Mouse (Mus musculus): ENCODE measurements at regions not wholly inside any gene's neighbourhood (a gene's known extent, or its start where the extent isn't known, plus 50 kb on each side); places are given as distances from the start of the nearest gene placed in this dataset.

DNA sequence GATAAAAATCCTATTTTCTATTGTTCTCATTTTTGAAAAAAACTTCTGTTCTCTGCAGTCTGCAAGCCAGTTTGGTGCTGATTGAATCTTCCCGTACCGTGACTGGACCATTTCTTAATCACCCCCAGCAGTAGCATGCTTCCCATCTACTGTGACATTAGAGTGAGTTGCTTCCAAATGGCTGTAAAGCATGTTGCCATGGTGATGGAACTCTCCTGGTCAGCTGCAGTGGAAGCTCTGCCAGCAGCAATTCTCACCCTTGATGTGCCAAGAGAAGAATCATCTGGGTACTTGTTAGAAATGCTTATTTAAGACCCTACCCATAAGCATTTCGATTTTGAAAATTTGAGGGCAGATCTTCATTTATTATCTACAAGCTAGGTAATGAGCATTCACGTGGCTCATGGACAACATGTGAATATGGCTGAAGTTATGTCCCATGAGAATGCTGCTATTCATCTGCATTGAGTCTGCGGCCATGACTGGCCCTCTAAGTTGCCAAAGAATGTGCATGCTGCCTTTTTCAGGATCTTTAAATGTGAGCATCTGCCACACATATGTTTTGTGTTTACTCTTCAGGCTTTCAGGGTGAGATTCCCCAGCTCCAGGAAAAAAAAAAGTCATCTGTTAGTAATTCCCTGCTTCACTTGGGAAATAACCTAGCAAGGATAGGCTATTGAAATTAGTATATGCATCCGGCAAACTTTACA lies 62.8 kb downstream of the H2al1n start:
- DNase-seq (ENCODE audit: inconsistent ontology term), result no peak

DNA sequence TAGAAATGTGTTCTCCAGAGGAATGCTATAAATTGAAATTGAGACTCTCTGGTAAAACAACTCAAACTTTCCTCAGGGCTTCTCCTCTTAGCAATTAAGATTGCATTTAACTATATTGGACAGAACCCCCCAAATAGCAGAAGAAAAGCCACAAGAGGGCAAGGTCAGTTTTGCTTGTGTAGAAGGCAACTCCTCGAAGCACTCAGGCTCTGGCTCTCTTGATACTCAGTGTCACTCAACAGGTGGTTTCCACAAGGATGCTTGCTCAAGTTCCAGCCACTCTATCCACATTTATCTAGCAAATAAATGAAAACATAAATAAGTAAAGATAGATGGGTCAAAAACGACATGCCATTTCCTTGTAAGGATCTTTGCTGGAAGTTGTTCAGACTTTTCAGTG lies 68.4 kb downstream of the H2al1n start:
- no peak for DNase-seq (ENCODE audit: inconsistent ontology term)

DNA sequence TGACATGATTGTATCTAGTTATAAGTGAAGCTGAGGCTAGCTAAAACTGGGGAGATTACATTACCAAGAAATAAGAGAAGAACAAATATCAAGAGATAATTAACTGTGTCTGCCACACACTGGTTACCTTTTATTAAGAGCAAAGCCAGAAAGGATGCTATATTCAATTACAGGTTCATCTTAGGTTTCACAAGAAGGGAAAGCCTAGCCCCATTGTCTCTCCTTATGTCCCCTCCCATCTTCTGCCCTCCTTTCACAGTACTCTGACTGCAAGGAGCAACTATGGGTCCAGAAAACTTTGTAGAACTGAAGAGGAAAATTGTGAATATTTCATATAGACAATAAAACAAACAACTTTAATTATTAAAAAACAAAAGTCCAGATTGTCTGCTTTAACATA lies 68.8 kb downstream of the H2al1n start:
- no peak for DNase-seq (ENCODE audit: inconsistent ontology term)

DNA sequence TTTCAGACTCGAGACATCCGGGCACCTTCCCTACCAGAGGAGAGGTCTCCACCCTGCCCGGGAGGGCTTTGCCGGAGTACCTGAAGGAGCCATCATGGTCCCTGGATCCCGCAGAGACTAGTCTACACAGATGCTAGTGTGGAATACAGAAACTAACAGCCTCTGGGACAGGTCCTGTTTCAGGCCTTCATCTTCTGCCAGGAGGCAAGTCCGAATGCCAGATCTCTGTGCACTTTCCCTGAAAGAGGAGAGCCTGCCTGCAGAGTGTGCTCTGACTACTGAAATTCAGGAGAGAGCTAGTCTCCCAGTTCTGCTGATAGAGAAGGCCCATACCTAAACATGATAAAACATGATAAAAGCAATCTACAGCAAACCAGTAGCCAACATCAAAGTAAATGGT lies 83.9 kb downstream of the H2al1n start:
- DNase-seq (ENCODE audit: inconsistent ontology term), result no peak

DNA sequence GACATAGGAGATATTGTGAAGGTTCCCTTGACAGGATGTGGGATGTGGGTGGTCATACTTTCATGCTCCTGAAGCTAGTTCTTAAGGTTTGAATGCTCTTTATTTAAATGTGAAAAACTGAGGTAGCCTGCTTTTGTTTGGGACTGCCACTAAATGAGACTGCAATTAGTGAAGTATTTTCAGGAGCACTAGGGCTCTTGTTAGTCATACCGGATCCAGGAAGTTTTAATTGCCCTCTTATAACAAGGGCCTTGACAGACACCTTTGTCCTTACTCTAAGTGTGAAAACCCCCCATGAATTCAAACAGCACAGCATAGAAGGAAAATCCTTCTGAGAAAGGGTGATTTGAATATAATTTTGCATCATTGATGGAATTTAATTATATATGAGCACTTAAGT lies 91.2 kb downstream of the H2al1n start:
- DNase-seq (ENCODE audit: inconsistent ontology term), result no peak

DNA sequence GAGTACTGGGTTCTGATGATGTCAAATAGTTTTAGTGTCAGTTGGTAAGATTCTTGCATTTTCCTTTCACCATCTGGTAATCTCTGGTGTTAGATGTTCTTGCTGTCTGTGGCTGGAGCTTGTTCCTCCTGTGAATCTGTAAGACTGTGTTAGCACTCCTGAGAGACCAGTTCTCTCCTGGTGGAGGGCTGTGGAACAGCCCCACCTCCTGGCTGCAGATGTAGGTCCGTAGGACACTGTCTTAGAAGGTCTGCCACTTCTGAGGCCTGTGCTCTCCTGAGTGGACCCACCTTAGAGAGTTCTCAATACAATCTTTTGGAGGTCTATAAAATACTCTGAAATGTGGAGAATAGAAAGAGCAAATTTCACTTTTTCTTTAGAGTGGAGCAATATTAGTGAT lies 101.8 kb downstream of the H2al1n start:
- DNase-seq (ENCODE audit: inconsistent ontology term), result no peak

DNA sequence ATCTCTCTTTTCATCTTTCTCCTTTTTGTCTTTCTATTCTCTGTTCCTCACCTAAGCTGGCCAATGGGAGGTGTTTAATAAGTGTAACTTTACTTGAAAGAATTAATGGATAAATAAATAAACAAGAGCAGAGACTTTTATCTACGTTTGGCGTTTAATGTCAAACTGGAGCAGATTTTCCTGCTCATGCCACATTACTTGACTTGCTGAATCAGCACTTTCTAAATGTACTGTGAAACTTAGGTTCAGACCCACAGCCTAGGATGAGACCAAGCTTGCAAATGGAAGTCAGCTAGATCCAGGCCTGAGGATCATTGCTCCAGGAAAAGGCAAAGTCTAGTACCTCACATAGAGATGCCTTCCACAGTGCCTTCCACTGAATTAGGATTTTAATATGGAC lies 141.5 kb downstream of the H2al1n start:
- DNase-seq (ENCODE audit: inconsistent ontology term), result no peak

DNA sequence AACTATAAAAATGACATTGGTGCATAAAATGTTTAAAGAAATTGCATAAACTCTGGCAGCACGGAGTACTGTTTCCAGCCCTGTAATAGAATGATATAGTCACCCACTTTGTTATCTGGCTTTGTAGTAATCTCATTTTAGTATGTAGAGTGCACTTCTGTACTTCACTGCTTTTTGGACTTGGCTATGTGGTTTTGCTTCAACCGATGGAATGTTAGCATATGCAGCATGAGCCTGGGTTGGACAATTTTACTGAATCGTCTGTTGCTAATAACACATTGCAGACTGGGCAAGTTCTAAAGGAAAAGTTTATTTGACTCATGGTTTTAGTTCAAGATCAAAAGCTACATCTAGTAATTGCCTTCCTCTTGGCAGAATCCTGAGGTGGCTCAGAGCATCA lies 142.4 kb downstream of the H2al1n start:
- DNase-seq (ENCODE audit: inconsistent ontology term), result peak; percentile 7

DNA sequence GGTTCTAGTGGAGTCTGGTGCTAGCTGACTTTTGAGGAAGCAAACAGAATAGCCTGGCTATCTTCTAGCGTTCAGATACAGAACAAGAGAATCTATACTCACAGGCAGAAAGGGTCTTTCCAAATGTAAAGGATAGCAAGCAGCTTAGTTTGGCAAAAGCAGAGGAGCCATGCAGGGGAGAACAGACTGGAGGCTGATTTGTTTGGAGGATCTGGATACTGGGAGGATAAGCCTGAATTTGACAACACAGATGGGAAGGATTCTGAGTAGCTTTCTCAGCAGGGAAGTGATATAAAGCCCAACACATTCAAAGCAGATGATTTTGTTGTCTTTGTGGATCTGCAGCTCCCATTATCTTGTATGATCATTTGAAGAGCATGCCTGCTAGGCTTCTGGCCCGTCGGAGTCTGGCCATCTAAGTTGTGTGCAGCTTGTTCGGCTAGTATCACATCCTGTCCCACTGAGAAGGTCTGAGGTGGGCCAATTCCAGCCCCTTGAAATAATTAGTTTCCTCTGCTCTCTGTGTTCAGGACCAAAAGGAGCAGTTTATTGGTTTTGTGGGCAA lies 145.6 kb downstream of the H2al1n start:
- DNase-seq (ENCODE audit: inconsistent ontology term), result no peak

All from Muller cell, postnatal 12 days (primary cell).